Mouse (Mus musculus) lung, adult 2 months (tissue): ENCODE data around the gene Cnpy1.

Experiments used
- CTCF ChIP-seq: fragments of 200-500 bp; IDR thresholded peaks from 2 replicates; pipeline ENCODE4 v1.5.1; 2011; ENCODE audit warnings: mild to moderate bottlenecking, low read length, control low read depth; ENCODE audit not compliant: insufficient read depth
- POLR2A ChIP-seq: fragments of 200-500 bp; IDR thresholded peaks from 2 replicates; pipeline ENCODE4 v1.6.1; 2011; ENCODE audit warnings: low read depth, mild to moderate bottlenecking, control low read depth, low read length, borderline replicate concordance; ENCODE audit errors: extremely low read depth

- TF ChIP-seq CTCF (no peak), POLR2A (no peak)
Measured at GRCm38 (mm10) chr5:28232101-28232500, 13.5 kb downstream of the Cnpy1 start.
